Mouse (Mus musculus): Measurements from ENCODE around the gene Atp5j.

The Atp5j gene

GRCm38 (mm10) chr16:84835441-84835822 lies at the start of gene Atp5j:
TSS of gene Atp5j (minus strand) at chr16:84835625.
- peak; percentile 81 for DNase-seq (ENCODE audit: low read depth)

- DNase-seq (ENCODE audit: low read depth), result no peak
Measured at GRCm38 (mm10) chr16:84884572-84884971, 49.1 kb upstream of the Atp5j start.

DNA sequence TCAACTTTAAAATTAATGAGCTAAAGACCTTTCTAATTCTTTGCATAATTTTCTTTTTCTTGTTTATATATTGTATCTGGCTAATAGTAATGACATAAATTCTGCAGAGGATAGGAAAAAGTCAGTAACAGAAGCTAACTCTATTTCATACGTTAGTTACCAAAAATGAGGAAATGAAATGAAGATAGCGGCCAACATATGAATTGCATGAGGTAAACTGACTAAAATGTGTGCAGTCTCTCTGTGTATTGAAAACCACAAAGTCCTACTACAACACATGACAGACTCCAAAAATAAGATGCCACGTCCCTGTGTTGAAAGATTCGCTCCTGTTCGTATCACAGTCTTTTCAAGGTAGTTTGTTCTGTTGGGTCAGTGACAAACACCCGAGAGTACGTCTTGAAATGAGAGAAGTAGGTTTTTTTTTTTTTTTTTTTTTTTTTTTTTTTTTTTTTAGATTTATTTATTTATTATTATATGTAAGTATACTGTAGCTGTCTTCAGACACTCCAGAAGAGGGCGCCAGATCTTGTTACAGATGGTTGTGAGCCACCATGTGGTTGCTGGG lies 46.4 kb upstream of the Atp5j start:
- DNase-seq (ENCODE audit: low read depth), result no peak

- no peak for DNase-seq (ENCODE audit: low read depth)
Measured at GRCm38 (mm10) chr16:84881168-84881567, 45.7 kb upstream of the Atp5j start.

GRCm38 (mm10) chr16:84879146-84879545 lies 43.7 kb upstream of the Atp5j start:
- DNase-seq (ENCODE audit: low read depth), result peak; percentile 76

DNA sequence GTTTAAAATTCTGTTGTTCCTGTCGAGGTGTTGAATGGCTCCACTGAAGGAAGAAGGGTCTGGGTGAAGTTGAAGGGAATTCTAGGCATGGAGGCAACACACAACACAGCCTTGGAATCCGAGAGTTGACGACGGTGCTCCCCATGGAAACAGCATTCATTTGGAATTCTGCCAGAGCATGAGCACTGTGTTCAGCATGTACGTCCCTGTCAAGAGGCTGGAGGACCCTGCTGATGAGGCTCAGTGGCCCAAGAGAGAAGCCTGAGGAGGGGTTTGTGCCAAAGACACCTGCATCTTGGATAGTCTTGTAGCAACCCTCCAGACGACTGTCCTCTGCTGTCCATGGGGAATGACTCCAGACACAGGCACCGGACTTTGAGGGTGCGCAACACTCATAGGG lies 40.7 kb upstream of the Atp5j start:
- DNase-seq (ENCODE audit: low read depth), result no peak

GRCm38 (mm10) chr16:84875718-84876035 lies 40.3 kb upstream of the Atp5j start:
- no peak for DNase-seq (ENCODE audit: low read depth)

DNA sequence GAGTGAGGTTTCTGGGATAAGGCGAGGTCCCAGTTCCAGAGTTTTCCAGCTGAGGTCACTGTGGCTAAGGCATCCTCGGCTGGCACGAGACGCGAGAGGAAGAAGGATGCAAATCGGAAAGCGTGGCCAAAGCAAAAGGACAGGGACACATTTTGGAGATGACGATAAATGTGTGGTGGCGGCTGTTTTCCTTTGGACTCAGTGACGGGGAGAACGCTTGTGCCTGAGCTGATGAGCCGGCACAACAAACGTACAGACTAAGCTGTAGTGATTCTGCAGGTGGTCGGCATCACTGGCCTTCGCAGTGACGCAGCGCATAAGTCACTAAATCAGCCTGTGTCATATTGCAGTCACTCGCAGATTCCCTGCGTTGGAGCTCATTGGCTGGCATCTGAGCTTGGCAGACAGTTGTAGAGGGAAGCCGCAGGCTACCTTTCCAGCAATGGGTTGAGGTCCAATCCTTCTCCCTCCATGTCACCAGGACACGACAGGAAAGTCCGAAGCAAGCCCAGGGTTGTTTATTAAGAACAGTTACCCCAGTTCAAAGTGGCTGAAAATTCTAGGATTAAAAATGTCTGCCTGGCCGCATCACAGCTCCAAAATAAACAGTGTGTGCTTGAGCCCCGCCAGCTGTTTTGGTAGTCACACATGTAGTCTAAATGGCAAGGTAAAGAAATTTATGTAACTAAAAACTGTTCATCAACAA lies 39.7 kb upstream of the Atp5j start:
- no peak for DNase-seq (ENCODE audit: low read depth)

- DNase-seq (ENCODE audit: low read depth), result no peak
Measured at GRCm38 (mm10) chr16:84873805-84874204, 38.4 kb upstream of the Atp5j start.

DNA sequence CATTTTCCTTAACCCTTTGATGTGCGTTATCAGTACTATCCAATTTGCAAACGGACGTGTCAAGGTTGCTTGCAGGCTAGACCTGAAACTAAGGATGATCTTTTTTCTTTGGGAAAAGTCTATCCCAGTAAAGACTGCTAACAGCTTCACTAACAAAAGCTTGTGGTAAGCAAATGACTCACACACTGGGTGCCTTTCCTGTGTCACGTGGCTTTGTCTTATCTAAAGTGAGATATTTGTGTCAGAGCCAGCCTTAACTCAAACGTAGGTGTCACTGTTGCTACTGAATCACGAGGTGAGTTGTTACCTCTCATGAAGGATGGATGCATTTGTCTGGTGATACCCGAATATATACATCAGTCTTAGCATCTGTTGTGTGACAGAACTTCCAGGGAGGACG lies 29.2 kb upstream of the Atp5j start:
- no peak for DNase-seq (ENCODE audit: low read depth)

- no peak for DNase-seq (ENCODE audit: low read depth)
Measured at GRCm38 (mm10) chr16:84853492-84853891, 18.1 kb upstream of the Atp5j start.

DNA sequence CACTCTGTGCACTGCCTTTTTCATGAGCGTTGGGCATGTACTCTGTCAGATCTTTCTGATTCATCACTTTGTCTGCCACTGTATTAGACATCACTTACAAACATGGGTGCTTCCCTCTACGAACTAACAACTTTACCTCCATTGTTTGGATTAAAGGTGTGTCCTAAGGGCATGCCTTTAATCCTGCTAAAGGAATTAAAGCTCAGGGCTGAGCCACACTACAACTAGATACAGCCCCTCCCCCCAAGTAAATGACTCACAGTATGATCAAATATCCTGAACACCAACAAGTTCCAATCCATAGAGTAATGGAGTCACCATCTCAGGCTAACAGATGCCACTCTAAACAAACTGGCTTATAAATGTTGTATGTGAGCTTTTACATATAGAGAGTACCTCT lies 3.2 kb upstream of the Atp5j start:
- peak; percentile 8 for DNase-seq (ENCODE audit: low read depth)

GRCm38 (mm10) chr16:84835823-84836743 lies 658 bp upstream of the Atp5j start:
- peak; percentile 80 for DNase-seq (ENCODE audit: low read depth)

GRCm38 (mm10) chr16:84834745-84835440 lies 532 bp downstream of the Atp5j start, which contains the start of gene Gabpa:
TSS of gene Gabpa (plus strand) at chr16:84834925.
- DNase-seq (ENCODE audit: low read depth), result peak; percentile 93

- peak; percentile 26 for DNase-seq (ENCODE audit: low read depth)
Measured at GRCm38 (mm10) chr16:84834344-84834743, 1.1 kb downstream of the Atp5j start.

DNA sequence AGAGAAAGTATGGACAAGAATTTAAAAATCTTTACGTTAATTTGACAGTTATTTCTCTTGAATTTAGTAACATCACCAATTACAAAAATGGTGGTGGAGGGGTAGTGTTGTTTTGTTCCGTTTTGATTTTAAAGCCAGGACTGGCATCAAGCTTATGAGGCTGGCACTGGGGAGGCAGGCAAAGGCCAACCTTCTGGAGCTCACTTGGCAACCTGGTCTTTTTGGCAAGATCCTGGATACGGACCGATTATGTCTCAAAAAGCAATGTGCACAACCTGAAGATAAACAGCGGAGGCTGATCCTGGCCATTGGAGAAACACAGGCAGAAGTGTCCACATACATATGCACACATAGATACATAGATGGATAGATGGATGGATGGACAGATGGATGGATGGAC lies 2.7 kb downstream of the Atp5j start:
- DNase-seq (ENCODE audit: low read depth), result no peak

DNA sequence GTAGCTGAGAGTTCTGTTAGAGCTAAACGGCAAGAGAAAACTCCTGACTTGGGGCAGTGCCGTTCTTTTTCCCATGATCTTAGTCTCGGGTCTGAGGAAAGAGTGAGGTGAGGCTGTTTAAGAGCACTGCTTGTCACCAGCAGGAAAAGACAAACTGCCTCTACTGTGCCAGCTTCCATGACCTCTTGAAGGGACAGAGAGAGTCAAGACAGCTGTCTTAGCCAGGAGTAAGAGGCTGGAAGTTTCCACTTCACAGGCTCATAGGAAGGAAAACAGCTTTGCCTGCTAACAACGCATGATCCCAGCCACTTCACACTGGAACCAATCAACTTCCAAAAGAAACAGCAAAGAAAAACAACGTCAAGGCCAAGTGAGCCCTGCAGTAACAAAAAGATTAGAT lies 3.7 kb downstream of the Atp5j start:
- DNase-seq (ENCODE audit: low read depth), result no peak

- DNase-seq (ENCODE audit: low read depth), result no peak
Measured at GRCm38 (mm10) chr16:84825009-84825408, 10.4 kb downstream of the Atp5j start.

GRCm38 (mm10) chr16:84817423-84817822 lies 18.0 kb downstream of the Atp5j start:
- peak; percentile 70 for DNase-seq (ENCODE audit: low read depth)

DNA sequence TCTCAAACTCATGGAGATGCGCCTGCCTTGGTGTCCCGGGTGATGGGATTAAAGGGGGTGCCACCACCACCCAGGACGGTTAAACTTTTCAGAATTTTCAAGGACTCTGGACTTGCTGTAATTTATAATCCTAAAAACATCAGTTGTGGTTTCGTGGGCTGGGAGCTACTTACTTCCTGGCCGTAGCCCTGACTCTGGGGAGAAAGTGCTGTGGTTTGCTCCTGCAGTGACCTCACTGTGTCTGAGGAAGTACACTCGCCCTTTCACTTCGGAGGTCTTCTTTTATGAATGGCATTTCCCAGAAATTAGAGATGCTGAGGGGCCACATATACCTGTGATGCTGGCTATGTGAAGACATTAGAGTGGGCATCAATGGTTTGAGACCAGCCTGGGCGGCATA lies 20.9 kb downstream of the Atp5j start:
- no peak for DNase-seq (ENCODE audit: low read depth)

- no peak for DNase-seq (ENCODE audit: low read depth)
Measured at GRCm38 (mm10) chr16:84813852-84814251, 21.6 kb downstream of the Atp5j start.

- DNase-seq (ENCODE audit: low read depth), result peak; percentile 19
Measured at GRCm38 (mm10) chr16:84810254-84810653, 25.2 kb downstream of the Atp5j start.
